In genomic region chr17:26414184-26414522, GRCm38 (mm10) we compare ENCODE assay signal across 8 mouse cellular contexts. TPM values are rescaled to one million over a fixed set of nuclear protein-coding genes. Genes with fewer than 3 reads are reported as not detected.
A peak's percentile ranks its signal among the peaks of the same experiment; 100 is the strongest.
DNase-seq lines count a peak whose midpoint lies in the region; ATAC-seq and TF ChIP-seq lines count a peak whose summit lies in the region.

No protein-coding gene starts in this region.

- no peaks in the 10 kb centered on the region for H3K9me3 ChIP-seq in neural tube, embryonic 11.5 days (ENCODE audit: control insufficient read depth, low read length)
- H3K9me3 ChIP-seq in limb, embryonic 14.5 days (ENCODE audit: control insufficient read depth, low read length), result no peaks in the 10 kb centered on the region
- H3K9me3 ChIP-seq in stomach, embryonic 14.5 days (ENCODE audit: control insufficient read depth, low read depth, low read length), result no peaks in the 10 kb centered on the region

- H3K4me2 ChIP-seq in neural tube, embryonic 11.5 days (ENCODE audit: low read depth), result peak overlapping the region; percentile 99
- peak overlapping the region; percentile 99 for H3K4me2 ChIP-seq in limb, embryonic 14.5 days (replicated peaks; ENCODE audit: low read depth, low read length, severe bottlenecking)
- peak overlapping the region; percentile 93 for H3K4me2 ChIP-seq in stomach, embryonic 14.5 days (replicated peaks; ENCODE audit: low read depth, low read length)

- no peak overlapping the region for H3K27ac ChIP-seq in cerebellum, adult 2 months (ENCODE audit: insufficient read depth, low read length)
- no peak overlapping the region for H3K27ac ChIP-seq in neural tube, embryonic 11.5 days (ENCODE audit: low read depth, low read length)
- H3K27ac ChIP-seq in limb, embryonic 14.5 days (replicated peaks; ENCODE audit: low read depth, low read length), result no peak overlapping the region
- no peak overlapping the region for H3K27ac ChIP-seq in stomach, embryonic 14.5 days (ENCODE audit: low read length)

- no peak for TF ChIP-seq CTCF in cerebellum, adult 2 months (IDR thresholded peaks at IDR 0.05; ENCODE audit: borderline replicate concordance, insufficient read depth, low read depth, low read length)

- H3K27me3 ChIP-seq in cerebellum, adult 2 months (ENCODE audit: control insufficient read depth, insufficient read depth, low read length), result no peaks in the 10 kb centered on the region
- H3K27me3 ChIP-seq in neural tube, embryonic 11.5 days (ENCODE audit: control insufficient read depth, insufficient read depth, low read length), result peaks cover 29% of the 10 kb centered on the region
- H3K27me3 ChIP-seq in limb, embryonic 14.5 days (ENCODE audit: control insufficient read depth, insufficient read depth, low read length), result no peaks in the 10 kb centered on the region; the same call in 1 of the 2 replicates
- H3K27me3 ChIP-seq in stomach, embryonic 14.5 days (ENCODE audit: control insufficient read depth, insufficient read depth, low read length), result no peaks in the 10 kb centered on the region

- no peak for DNase-seq in cerebellum, adult 2 months
- no peak for DNase-seq in cerebellum, postnatal 36 days
- no peak for DNase-seq in neural tube, embryonic 11.5 days (ENCODE audit: low spot score)
- no peak for DNase-seq in neural tube, embryonic 10.5 days (ENCODE audit: extremely low spot score, low spot score)
- no peak for DNase-seq in limb, embryonic 14.5 days (ENCODE audit: low spot score)
- DNase-seq in layer of hippocampus, adult 18-20 months (ENCODE audit: low spot score in 2 of 2), result no peak
- no peak for DNase-seq in Muller cell, postnatal 12 days (ENCODE audit: inconsistent ontology term)

- peaks cover 4% of the 10 kb centered on the region; the same call in 1 of the 2 replicates for H3K4me1 ChIP-seq in cerebellum, adult 2 months (ENCODE audit: control insufficient read depth, insufficient read depth, low read length)
- H3K4me1 ChIP-seq in neural tube, embryonic 11.5 days (ENCODE audit: control insufficient read depth, insufficient read depth, low read length), result peaks cover 8% of the 10 kb centered on the region
- peaks cover 10% of the 10 kb centered on the region; the same call in 1 of the 2 replicates for H3K4me1 ChIP-seq in limb, embryonic 14.5 days (ENCODE audit: control insufficient read depth, insufficient read depth, low read length)
- H3K4me1 ChIP-seq in stomach, embryonic 14.5 days (ENCODE audit: control insufficient read depth, insufficient read depth, low read length), result peaks cover 7% of the 10 kb centered on the region; the same call in 1 of the 2 replicates

- H3K4me3 ChIP-seq in cerebellum, adult 2 months (replicated peaks; ENCODE audit: insufficient read depth, low read depth, low read length), result peak overlapping the region; percentile 47
- peak overlapping the region; percentile 69 for H3K4me3 ChIP-seq in neural tube, embryonic 11.5 days (ENCODE audit: low read depth, low read length)
- H3K4me3 ChIP-seq in limb, embryonic 14.5 days (replicated peaks; ENCODE audit: low read length), result peak overlapping the region; percentile 68
- peak overlapping the region; percentile 82 for H3K4me3 ChIP-seq in stomach, embryonic 14.5 days (ENCODE audit: low read depth, low read length)

- 3% methylated on average over 4 of the region's 5 CpGs for WGBS in cerebellum, adult 2 months
- 9% methylated on average over 5 of the region's 5 CpGs for WGBS in neural tube, embryonic 11.5 days
- WGBS in limb, embryonic 14.5 days, result 9% methylated on average over 5 of the region's 5 CpGs
- WGBS in stomach, embryonic 14.5 days, result 6% methylated on average over 5 of the region's 5 CpGs

- TF ChIP-seq POLR2A in cerebellum, adult 2 months (IDR thresholded peaks at IDR 0.05; ENCODE audit: borderline replicate concordance, insufficient read depth, low read length), result no peak
- no peak for TF ChIP-seq POLR2A in limb, embryonic 14.5 days (IDR thresholded peaks at IDR 0.05; ENCODE audit: borderline replicate concordance, extremely low read depth, insufficient read depth, insufficient read length)

- H3K36me3 ChIP-seq in neural tube, embryonic 11.5 days (ENCODE audit: control insufficient read depth, insufficient read depth, low read length), result no peaks in the 10 kb centered on the region
- no peaks in the 10 kb centered on the region for H3K36me3 ChIP-seq in limb, embryonic 14.5 days (ENCODE audit: control insufficient read depth, insufficient read depth, low read length)
- no peaks in the 10 kb centered on the region for H3K36me3 ChIP-seq in stomach, embryonic 14.5 days (ENCODE audit: control insufficient read depth, insufficient read depth, low read length)

- H3K9ac ChIP-seq in neural tube, embryonic 11.5 days (ENCODE audit: low read length), result peak overlapping the region; percentile 67
- H3K9ac ChIP-seq in limb, embryonic 14.5 days (ENCODE audit: low read depth, low read length, severe bottlenecking), result peak overlapping the region; percentile 72
- H3K9ac ChIP-seq in stomach, embryonic 14.5 days (replicated peaks; ENCODE audit: low read depth, low read length), result peak overlapping the region; percentile 81

- ATAC-seq in neural tube, embryonic 11.5 days (ENCODE audit: insufficient read depth, low FRiP score, low TSS enrichment), result peak; percentile 53
- ATAC-seq in limb, embryonic 14.5 days (ENCODE audit: low FRiP score, low read depth), result no peak
- ATAC-seq in stomach, embryonic 14.5 days (ENCODE audit: insufficient number of reproducible peaks, insufficient read depth, low FRiP score, low read depth), result peak; percentile 16; the same call in 1 of the 2 replicates

RNA-seq across cellular contexts. Expression of gene Neurl1b, which starts 0.5 kb away (rescaled TPM):
- 0.84 and 1.1 TPM in 2 replicates for polyA plus RNA-seq in cerebellum, adult 2 months (2012; rRNA removed)
- polyA plus RNA-seq in neural tube, embryonic 11.5 days (2014; fragmentation: Nextera tagmentation; extraction: Ambion mirVana), result 0.27 and 0.32 TPM in 2 replicates
- polyA plus RNA-seq in limb, embryonic 14.5 days (2012; rRNA removed), result 4.1 and 5.7 TPM in 2 replicates
- 0.68 and 0.85 TPM in 2 replicates for polyA plus RNA-seq in limb, embryonic 14.5 days (2014; fragmentation: Nextera tagmentation; extraction: Ambion mirVana)
- polyA plus RNA-seq in stomach, embryonic 14.5 days (2014; fragmentation: Nextera tagmentation; extraction: Ambion mirVana), result 5.0 and 6.0 TPM in 2 replicates
- 10 to 100 TPM; 80.4 to 80.8 TPM for total RNA-seq in layer of hippocampus, adult 18-20 months (2021)
